Mouse (Mus musculus) ovary, adult 10 weeks (tissue): ENCODE results near the gene Pkd1l2. TPM values are rescaled to one million over a fixed set of nuclear protein-coding genes. Genes with fewer than 3 reads are reported as not detected.

Experiments
- polyA plus RNA-seq: library from polyadenylated mRNA; stranded (reverse); fragments of 350-450 nt; fragmentation: Illumina TruSeq; extraction: RNeasy Lipid Tissue Mini Kit (QIAGEN cat#74804); gene quantifications from one replicate; pipeline ENCODE4 v1.2.3, GENCODE M21; 2014

The Pkd1l2 gene
- not detected for polyA plus RNA-seq

GRCm38 (mm10) chr8:117082399-117082872, at the start of gene Pkd1l2:
TSS of gene Pkd1l2 (minus strand) at chr8:117082449.

GRCm38 (mm10) chr8:117095647-117096046, 13.4 kb upstream of the Pkd1l2 start, which contains the start of gene Bco1:
TSS of gene Bco1 (plus strand) at chr8:117095854.

GRCm38 (mm10) chr8:116993095-116993867, 89.0 kb downstream of the Pkd1l2 start, which contains the start of gene Gcsh:
TSS of gene Gcsh (minus strand) at chr8:116993537.

GRCm38 (mm10) chr8:116978631-116979256, 103.5 kb downstream of the Pkd1l2 start, which contains the start of gene 1700030J22Rik:
TSS of gene 1700030J22Rik (minus strand) at chr8:116978959.

Other genes starting within 250 kb of the Pkd1l2 start
- 7.2 TPM for gene Cmc2, start 161.0 kb downstream of the Pkd1l2 start, polyA plus RNA-seq
- 15.6 TPM for gene Cenpn, start 160.7 kb downstream of the Pkd1l2 start, polyA plus RNA-seq
- 13.3 TPM for gene Atmin, start 139.1 kb downstream of the Pkd1l2 start, polyA plus RNA-seq
- gene 1700030J22Rik, start 103.5 kb downstream of the Pkd1l2 start, polyA plus RNA-seq: 2.5 TPM
- gene Gcsh, start 88.9 kb downstream of the Pkd1l2 start, polyA plus RNA-seq: 161 TPM
- not detected for gene Bco1, start 13.4 kb upstream of the Pkd1l2 start, polyA plus RNA-seq
- gene Gan, start 75.7 kb upstream of the Pkd1l2 start, polyA plus RNA-seq: 4.2 TPM
- gene Cmip, start 174.6 kb upstream of the Pkd1l2 start, polyA plus RNA-seq: 1.1 TPM